Mouse (Mus musculus) CH12.LX (cell line): ENCODE results near the gene Abca3. TPM values are rescaled to one million over a fixed set of nuclear protein-coding genes. Genes with fewer than 3 reads are reported as not detected.

Experiments used
- DNase-seq: peaks from one replicate; pipeline ENCODE4 v3.0.0-alpha.2; 2013; ENCODE audit errors: extremely low read depth
- H3K27ac ChIP-seq: 2 replicates; pipeline ENCODE4 v1.5.1; 2012; ENCODE audit warnings: low read depth, mild to moderate bottlenecking, control low read depth, moderate library complexity; ENCODE audit not compliant: insufficient read depth
- H3K27me3 ChIP-seq: replicated peaks from 2 replicates; pipeline ENCODE3; 2012; ENCODE audit warnings: inconsistent platforms
- H3K36me3 ChIP-seq, 2 experiments: replicated peaks in 1 of 2; 2 replicates each; pipeline versions ENCODE3 to v1.6.1; 2012; ENCODE audit warnings: inconsistent platforms in 1 of 2, low read length in 1 of 2, mild to moderate bottlenecking in 1 of 2, mixed read lengths in 1 of 2, moderate library complexity in 1 of 2; ENCODE audit not compliant: control insufficient read depth in 1 of 2, insufficient read depth in 1 of 2
- H3K4me1 ChIP-seq, 2 experiments: 2 replicates each; pipeline ENCODE4 v1.6.1; 2012; ENCODE audit warnings: inconsistent platforms in 1 of 2, moderate library complexity in 1 of 2; ENCODE audit not compliant: insufficient read depth in 2 of 2, control insufficient read depth in 1 of 2
- H3K4me2 ChIP-seq: 2 replicates; pipeline ENCODE4 v1.6.1; 2012; ENCODE audit warnings: low read depth, mild to moderate bottlenecking, control low read depth; ENCODE audit not compliant: poor library complexity, insufficient read depth, severe bottlenecking
- H3K4me3 ChIP-seq, 3 experiments: fragments of 150-350 bp in 1 of 3; sonication (generic) in 1 of 3; replicated peaks in 1 of 3; 2 replicates each; pipeline versions ENCODE3 to v1.5.1; 2011 to 2012; ENCODE audit warnings: low read depth in 2 of 3, low read length in 2 of 3, mild to moderate bottlenecking in 2 of 3, moderate library complexity in 2 of 3, control low read depth in 1 of 3, improper control_type of control experiment in 1 of 3, inconsistent platforms in 1 of 3, mixed read lengths in 1 of 3; ENCODE audit not compliant: poor library complexity in 1 of 3
- H3K79me2 ChIP-seq: replicated peaks from 2 replicates; pipeline ENCODE4 v1.6.1; 2012; ENCODE audit warnings: mild to moderate bottlenecking, moderate library complexity; ENCODE audit not compliant: control insufficient read depth, poor library complexity, insufficient read depth, severe bottlenecking; ENCODE audit errors: extremely low read depth
- H3K9ac ChIP-seq: 2 replicates; pipeline ENCODE4 v1.6.1; 2012; ENCODE audit warnings: low read depth, mild to moderate bottlenecking, control low read depth, moderate library complexity; ENCODE audit not compliant: insufficient read depth
- H3K9me3 ChIP-seq: replicated peaks from 2 replicates; pipeline ENCODE3; 2012; ENCODE audit warnings: low read length, inconsistent platforms, mixed read lengths
- CHD2 ChIP-seq: IDR thresholded peaks from 2 replicates; pipeline ENCODE4 v1.6.1; 2011; ENCODE audit warnings: low read length, improper control_type of control experiment
- CTCF ChIP-seq, 2 experiments: IDR thresholded peaks in 1 of 2; conservative IDR thresholded peaks in 1 of 2; 2 replicates each; pipeline ENCODE4 v1.5.1; 2011 to 2012; ENCODE audit warnings: low read depth in 2 of 2, low read length in 2 of 2, improper control_type of control experiment in 1 of 2, inconsistent platforms in 1 of 2, mild to moderate bottlenecking in 1 of 2, moderate library complexity in 1 of 2
- ELF1 ChIP-seq: IDR thresholded peaks from 2 replicates; pipeline ENCODE4 v1.6.1; 2014; ENCODE audit warnings: low read depth, mild to moderate bottlenecking, inconsistent platforms, low read length, improper control_type of control experiment
- HCFC1 ChIP-seq: IDR thresholded peaks from 2 replicates; pipeline ENCODE4 v1.6.1; 2012; ENCODE audit warnings: low read depth, mild to moderate bottlenecking, inconsistent platforms, low read length, improper control_type of control experiment
- JUN ChIP-seq: IDR thresholded peaks from 2 replicates; pipeline ENCODE4 v1.6.1; 2011; ENCODE audit warnings: low read depth, mild to moderate bottlenecking, low read length, improper control_type of control experiment, moderate library complexity; ENCODE audit not compliant: insufficient read depth
- JUND ChIP-seq: conservative IDR thresholded peaks from 2 replicates; pipeline ENCODE4 v1.6.1; 2011; ENCODE audit warnings: low read depth, low read length, improper control_type of control experiment
- KAT2A ChIP-seq: IDR thresholded peaks from 2 replicates; pipeline ENCODE4 v1.6.1; 2012; ENCODE audit warnings: low read length, improper control_type of control experiment, inconsistent platforms; ENCODE audit not compliant: insufficient replicate concordance
- MAFK ChIP-seq: IDR thresholded peaks from 2 replicates; pipeline ENCODE4 v1.6.1; 2011; ENCODE audit warnings: low read length, improper control_type of control experiment; ENCODE audit not compliant: insufficient replicate concordance
- MAX ChIP-seq: IDR thresholded peaks from 2 replicates; pipeline ENCODE4 v1.6.1; 2011; ENCODE audit warnings: low read length, improper control_type of control experiment
- MAZ ChIP-seq: IDR thresholded peaks from 2 replicates; pipeline ENCODE4 v1.6.1; 2012; ENCODE audit warnings: low read depth, mild to moderate bottlenecking, inconsistent platforms, low read length, improper control_type of control experiment, moderate library complexity
- MEF2A ChIP-seq: IDR thresholded peaks from 2 replicates; pipeline ENCODE4 v1.6.1; 2014; ENCODE audit warnings: low read depth, mild to moderate bottlenecking, inconsistent platforms, low read length, improper control_type of control experiment, borderline replicate concordance
- MXI1 ChIP-seq: IDR thresholded peaks from 2 replicates; pipeline ENCODE4 v1.6.1; 2011; ENCODE audit warnings: mild to moderate bottlenecking, low read depth, low read length, improper control_type of control experiment
- MYC ChIP-seq: IDR thresholded peaks from 2 replicates; pipeline ENCODE4 v1.6.1; 2011; ENCODE audit warnings: low read depth, mild to moderate bottlenecking, improper control_type of control experiment, low read length
- NRF1 ChIP-seq: IDR thresholded peaks from 2 replicates; pipeline ENCODE4 v1.6.1; 2014; ENCODE audit warnings: low read depth, mild to moderate bottlenecking, inconsistent platforms, low read length, improper control_type of control experiment, moderate library complexity
- POLR2A ChIP-seq: IDR thresholded peaks from 2 replicates; pipeline ENCODE4 v1.6.1; 2011; ENCODE audit warnings: low read depth, mild to moderate bottlenecking, improper control_type of control experiment, low read length
- POLR2AphosphoS2 ChIP-seq: IDR thresholded peaks from 2 replicates; pipeline ENCODE4 v1.6.1; 2011; ENCODE audit warnings: low read depth, low read length, improper control_type of control experiment
- RAD21 ChIP-seq: IDR thresholded peaks from 2 replicates; pipeline ENCODE4 v1.6.1; 2011; ENCODE audit warnings: low read depth, mild to moderate bottlenecking, low read length, improper control_type of control experiment, moderate library complexity
- SMC3 ChIP-seq: IDR thresholded peaks from 2 replicates; pipeline ENCODE4 v1.6.1; 2011; ENCODE audit warnings: low read depth, low read length, improper control_type of control experiment
- TBP ChIP-seq: conservative IDR thresholded peaks from 2 replicates; pipeline ENCODE4 v1.6.1; 2011; ENCODE audit warnings: low read depth, low read length, improper control_type of control experiment
- ZKSCAN1 ChIP-seq: IDR thresholded peaks from 2 replicates; pipeline ENCODE4 v1.6.1; 2012; ENCODE audit warnings: low read depth, inconsistent platforms, low read length, improper control_type of control experiment, borderline replicate concordance
- ZNF384 ChIP-seq: IDR thresholded peaks from 2 replicates; pipeline ENCODE4 v1.6.1; 2012; ENCODE audit warnings: low read depth, low read length, improper control_type of control experiment, inconsistent platforms
- dilution Hi-C: fragments of 300-500 bp; cut with MboI; formaldehyde crosslinking; loops from 2 replicates; pipeline ENCODE4 v1.14.3; 2020; ENCODE audit warnings: low sequenced_read_pairs; ENCODE audit not compliant: extremely low pct_unique_long_range_greater_than_20kb, extremely low pct_ligation_motif_present
- in situ Hi-C: fragments of 300-500 bp; cut with MboI; formaldehyde crosslinking; loops from 3 replicates; pipeline ENCODE4 v1.14.3; 2019; ENCODE audit warnings: low sequenced_read_pairs, low pct_ligation_motif_present, low pct_unique_long_range_greater_than_20kb, mixed read lengths
- polyA plus RNA-seq: library from polyadenylated mRNA; unstranded; fragments of >175 nt; gene quantifications from 2 replicates; pipeline ENCODE4 v1.2.1, GENCODE M21; 2012; ENCODE audit warnings: low read depth; ENCODE audit not compliant: insufficient read length
- total RNA-seq, 2 experiments: library from RNA; depleted of rRNA; stranded (reverse); fragments of 300-350 nt in 1 of 2; fragments of >200 nt in 1 of 2; gene quantifications; 2 replicates each; pipeline ENCODE4 v1.2.3; 2012 to 2014

Abca3 gene
- total and polyA plus RNA-seq, 3 experiments: 3.9 to 8.7 (median 8.4) TPM

DNA sequence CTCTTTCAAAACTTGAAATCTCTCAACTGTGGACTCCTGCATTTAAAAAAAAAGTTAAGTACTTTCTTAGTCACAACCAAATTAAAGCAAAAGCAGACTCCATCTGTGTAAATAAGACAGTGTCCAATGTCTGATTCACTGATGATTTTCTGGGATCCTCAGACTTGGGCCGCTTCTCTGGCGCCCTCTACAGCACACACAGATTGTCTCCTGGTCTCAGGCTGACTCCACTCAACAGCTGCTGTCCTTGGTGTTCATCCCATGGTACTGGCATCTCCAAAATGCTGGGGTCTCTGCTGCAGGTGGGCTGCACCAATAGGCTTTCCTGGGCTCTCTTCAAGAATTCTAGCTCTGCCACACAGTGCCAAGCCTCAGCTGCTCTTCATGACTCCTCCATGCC, 38.1 kb downstream of the Abca3 start:
- dilution Hi-C loops (no loop called here), in situ Hi-C loops (no loop called here)
- DNase-seq: peak; percentile 36
- Histone ChIP-seq H3K9ac (no peak overlapping the region), H3K4me1 (no peaks in the 10 kb centered on the region), H3K79me2 (no peaks in the 10 kb centered on the region), H3K9me3 (no peaks in the 10 kb centered on the region), H3K4me3 (no peak overlapping the region), H3K4me2 (no peak overlapping the region), H3K27me3 (no peaks in the 10 kb centered on the region), H3K36me3 (peaks cover 8 to 77% of the 10 kb centered on the region in 2 experiments), H3K27ac (no peak overlapping the region)
- no peak for TF ChIP-seq MAX
- no peak for TF ChIP-seq ELF1
- TF ChIP-seq CTCF (conservative IDR thresholded peaks at IDR 0.05 in 1 of 2, IDR thresholded peaks at IDR 0.05 in 1 of 2; ENCODE audit: low read depth in 2 of 2, low read length in 2 of 2): peak; percentile 50 to 80; a peak in 3 of 4 replicates
- TF ChIP-seq JUN: no peak
- TF ChIP-seq SMC3: peak; percentile 65
- TF ChIP-seq NRF1: no peak
- TF ChIP-seq MYC: no peak
- TF ChIP-seq RAD21: peak; percentile 72
- TF ChIP-seq MAZ: no peak

DNA sequence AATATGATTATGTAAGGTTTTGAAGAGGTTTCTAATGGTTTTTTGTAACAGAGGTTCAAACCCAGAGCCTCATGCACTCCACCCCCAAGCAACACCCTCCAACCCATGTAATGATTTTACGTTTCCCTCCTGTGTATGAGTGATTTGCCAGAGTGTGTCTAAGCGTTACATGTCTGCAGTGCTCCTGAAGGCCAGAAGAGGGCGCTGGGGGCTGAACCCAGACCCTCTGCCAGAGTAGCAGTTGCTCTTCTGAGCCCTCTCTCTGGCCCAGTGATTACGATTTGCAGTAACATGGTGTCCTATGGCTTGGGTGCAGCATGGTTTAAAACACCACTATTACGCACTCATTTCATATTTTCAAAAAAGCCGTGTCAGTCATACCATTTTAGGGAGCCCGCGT, 39.4 kb downstream of the Abca3 start:
- DNase-seq: no peak
- Histone ChIP-seq H3K4me2 (no peak overlapping the region), H3K4me3 (no peak overlapping the region), H3K79me2 (no peaks in the 10 kb centered on the region), H3K27ac (no peak overlapping the region), H3K9me3 (no peaks in the 10 kb centered on the region), H3K36me3 (peaks cover 4 to 71% of the 10 kb centered on the region in 2 experiments), H3K4me1 (no peaks in the 10 kb centered on the region), H3K9ac (no peak overlapping the region), H3K27me3 (no peaks in the 10 kb centered on the region)
- TF ChIP-seq SMC3 (peak; percentile 24; the same call in 1 of the 2 replicates), JUND (no peak), POLR2A (no peak), CTCF (conservative IDR thresholded peaks at IDR 0.05 in 1 of 2, IDR thresholded peaks at IDR 0.05 in 1 of 2; ENCODE audit: low read depth in 2 of 2, low read length in 2 of 2) (peak; percentile 44 to 49), MAFK (no peak), MEF2A (no peak), MXI1 (no peak), ZNF384 (no peak), ELF1 (no peak)
- dilution Hi-C loops (no loop called here), in situ Hi-C loops (no loop called here)

DNA sequence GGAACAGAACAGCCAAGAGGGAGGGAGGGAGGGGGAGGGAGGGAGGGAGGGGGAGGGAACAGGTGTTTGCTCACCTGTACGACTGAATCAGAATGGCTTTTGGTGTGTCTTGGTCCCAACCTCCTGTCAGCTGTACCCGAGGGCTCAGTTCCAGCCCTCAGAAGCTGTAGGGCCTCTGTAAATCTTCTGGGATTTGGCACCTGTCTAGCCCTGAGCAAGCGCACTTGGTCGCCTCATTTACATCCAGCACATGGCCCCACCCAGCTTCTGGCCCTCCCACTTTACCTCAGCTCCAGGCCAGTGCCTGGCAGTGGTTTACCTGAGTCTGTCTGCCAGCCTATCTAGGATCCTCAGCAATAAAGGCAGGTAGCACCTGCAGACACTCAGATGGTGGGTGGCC, 41.8 kb downstream of the Abca3 start:
- Histone ChIP-seq H3K4me1 (no peaks in the 10 kb centered on the region), H3K9me3 (no peaks in the 10 kb centered on the region), H3K4me2 (no peak overlapping the region), H3K9ac (no peak overlapping the region), H3K36me3 (peaks cover 4 to 72% of the 10 kb centered on the region in 2 experiments), H3K4me3 (no peak overlapping the region), H3K27me3 (no peaks in the 10 kb centered on the region), H3K79me2 (no peaks in the 10 kb centered on the region), H3K27ac (no peak overlapping the region)
- in situ Hi-C loops: no loop called here
- no peak for TF ChIP-seq POLR2AphosphoS2
- no peak for TF ChIP-seq RAD21
- no peak for TF ChIP-seq CTCF (conservative IDR thresholded peaks at IDR 0.05 in 1 of 2, IDR thresholded peaks at IDR 0.05 in 1 of 2; ENCODE audit: low read depth in 2 of 2, low read length in 2 of 2)
- no peak for TF ChIP-seq HCFC1
- no peak for TF ChIP-seq TBP
- no peak for TF ChIP-seq POLR2A
- no peak for TF ChIP-seq ZKSCAN1
- no peak for TF ChIP-seq CHD2
- TF ChIP-seq KAT2A: no peak
- dilution Hi-C loops: no loop called here
- DNase-seq: no peak
